Mouse (Mus musculus) kidney, adult 8-10 months (tissue): Measurements from ENCODE around the gene Spin2g.
"Not testable (repeated sequence)": the region's sequence is repeated elsewhere in the genome, so short reads cannot be mapped to it uniquely, and the experiment has no call there.

Experiments
- DNase-seq, 2 experiments: peaks; one replicate each; pipeline ENCODE4 v3.0.0; 2022

Gene Spin2g

DNA sequence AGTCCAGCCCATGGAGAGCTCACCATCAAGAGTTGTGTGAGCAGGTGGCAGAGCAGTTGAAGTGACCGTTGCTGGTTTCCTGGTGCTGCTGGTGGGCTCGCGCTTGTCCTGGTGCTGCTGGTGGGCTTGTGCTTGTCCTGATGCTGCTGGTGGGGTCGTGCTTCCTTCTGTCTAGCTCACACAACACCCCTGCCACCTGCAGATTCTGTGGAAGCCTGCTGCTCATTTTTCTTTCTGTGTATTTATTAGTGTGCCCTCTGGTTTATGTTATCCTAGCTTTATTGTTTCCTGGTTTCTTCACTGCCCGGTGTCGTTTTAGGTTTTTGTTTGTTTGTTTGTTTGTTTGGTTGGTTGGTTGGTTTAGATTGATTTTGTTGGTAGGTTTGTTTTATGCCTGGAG is at the start of gene Spin2g:
Gene Spin2g, minus strand, starts transcription at position 101 of the 400 bp plus-strand sequence.
- DNase-seq: not testable (repeated sequence)
